Mouse (Mus musculus) ES-E14 (cell line): ENCODE measurements at regions not wholly inside any gene's neighbourhood (a gene's known extent, or its start where the extent isn't known, plus 50 kb on each side); places are given as distances from the start of the nearest gene placed in this dataset.
"Not testable (repeated sequence)": the region's sequence is repeated elsewhere in the genome, so short reads cannot be mapped to it uniquely, and the experiment has no call there.

ENCODE experiments used
- DNase-seq: peaks from one replicate; pipeline ENCODE4 v3.0.0-alpha.2; 2013; ENCODE audit warnings: low read depth, low spot score
- H3K27ac ChIP-seq: 2 replicates; pipeline ENCODE4 v1.5.1; 2012; ENCODE audit warnings: low read depth, mild to moderate bottlenecking, low read length, moderate library complexity, mixed read lengths; ENCODE audit not compliant: poor library complexity, insufficient read depth, severe bottlenecking
- H3K36me3 ChIP-seq: 2 replicates; pipeline ENCODE4 v1.6.1; 2012; ENCODE audit warnings: mild to moderate bottlenecking, low read length, moderate library complexity, mixed read lengths; ENCODE audit not compliant: control insufficient read depth, poor library complexity, insufficient read depth, severe bottlenecking
- H3K4me1 ChIP-seq, 2 experiments: fragments of 150-350 bp in 1 of 2; sonication (generic) in 1 of 2; 2 replicates each; pipeline ENCODE4 v1.6.1; 2012; ENCODE audit warnings: low read length in 2 of 2, mild to moderate bottlenecking in 1 of 2, mixed read lengths in 1 of 2; ENCODE audit not compliant: control insufficient read depth in 2 of 2, insufficient read depth in 2 of 2, poor library complexity in 1 of 2
- H3K4me3 ChIP-seq, 2 experiments: fragments of 150-350 bp in 1 of 2; sonication (generic) in 1 of 2; 2 replicates each; pipeline ENCODE4 v1.5.1; 2012; ENCODE audit warnings: low read length in 2 of 2, low read depth in 1 of 2, mild to moderate bottlenecking in 1 of 2, mixed read lengths in 1 of 2; ENCODE audit not compliant: insufficient read depth in 1 of 2, poor library complexity in 1 of 2, severe bottlenecking in 1 of 2
- H3K9ac ChIP-seq: 2 replicates; pipeline ENCODE4 v1.6.1; 2012; ENCODE audit warnings: low read depth, mild to moderate bottlenecking, low read length, mixed read lengths; ENCODE audit not compliant: poor library complexity, insufficient read depth, severe bottlenecking
- H3K9me3 ChIP-seq: fragments of 150-350 bp; sonication (generic); 2 replicates; pipeline ENCODE4 v1.6.1; 2012; ENCODE audit warnings: low read depth, mild to moderate bottlenecking, low read length; ENCODE audit not compliant: control insufficient read depth, insufficient read depth
- CHD2 ChIP-seq: IDR thresholded peaks from 2 replicates; pipeline ENCODE4 v1.6.1; 2014; ENCODE audit warnings: mild to moderate bottlenecking, low read depth, low read length, inconsistent platforms
- HCFC1 ChIP-seq: IDR thresholded peaks from 2 replicates; pipeline ENCODE4 v1.6.1; 2012; ENCODE audit warnings: low read length, inconsistent platforms, borderline replicate concordance; ENCODE audit not compliant: insufficient read depth
- ZC3H11A ChIP-seq: IDR thresholded peaks from 2 replicates; pipeline ENCODE4 v1.6.1; 2012; ENCODE audit warnings: low read depth, mild to moderate bottlenecking, inconsistent platforms, low read length, borderline replicate concordance
- in situ Hi-C, 2 experiments: fragments of 600-800 bp; cut with MboI; formaldehyde crosslinking; loops; one replicate each; pipeline ENCODE4 v1.15.1; 2025; ENCODE audit warnings: low sequenced_read_pairs in 2 of 2, inconsistent platforms in 1 of 2; ENCODE audit not compliant: unreplicated experiment in 2 of 2

- in situ Hi-C loops, H3K36me3 ChIP-seq, H3K9ac ChIP-seq, H3K4me3 ChIP-seq, H3K4me1 ChIP-seq, DNase-seq, H3K9me3 ChIP-seq: not testable (repeated sequence)
- H3K27ac ChIP-seq = peak overlapping the region; percentile 77; the same call in 1 of the 2 replicates
Measured at GRCm38 (mm10) chr17:17197229-17197628, 76.0 kb downstream of the Zfp97 start.

DNA sequence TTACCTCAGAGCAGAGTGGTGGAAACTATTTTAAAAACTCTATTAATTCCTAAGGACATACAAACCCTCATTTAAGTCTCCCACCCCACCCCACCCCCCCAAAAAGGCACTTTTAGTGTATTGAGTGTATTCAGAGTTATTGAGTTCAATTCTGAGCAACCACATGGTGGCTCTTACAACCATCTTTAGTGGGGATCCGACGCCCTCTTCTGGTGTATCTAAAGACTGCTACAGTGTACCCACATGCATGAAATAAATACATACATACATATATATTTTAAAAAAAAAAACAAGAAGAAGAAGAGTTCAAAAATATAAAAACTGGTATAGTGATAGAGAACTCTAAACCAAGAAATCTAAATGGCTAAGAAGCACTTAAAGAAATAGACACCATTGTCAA, 107.9 kb downstream of the Zfp97 start:
- in situ Hi-C loops = no loop called here
- Histone ChIP-seq H3K9ac (no peak overlapping the region), H3K27ac (no peak overlapping the region), H3K4me1 (no peaks in the 10 kb centered on the region), H3K9me3 (no peaks in the 10 kb centered on the region), H3K36me3 (no peaks in the 10 kb centered on the region), H3K4me3 (no peak overlapping the region)
- DNase-seq = peak; percentile 41
- TF ChIP-seq HCFC1 (no peak), ZC3H11A (peak; percentile 65; the same call in 1 of the 2 replicates)

- TF ChIP-seq CHD2 = peak; percentile 98
- in situ Hi-C loops = not testable (repeated sequence)
Measured at GRCm38 (mm10) chr17:17234329-17235185, 113.3 kb downstream of the Zfp97 start.

GRCm38 (mm10) chr17:17235186-17235482, 113.9 kb downstream of the Zfp97 start:
- DNase-seq = peak; percentile 26
- H3K9me3 ChIP-seq, H3K27ac ChIP-seq, H3K4me1 ChIP-seq, in situ Hi-C loops, H3K36me3 ChIP-seq: not testable (repeated sequence)
- Histone ChIP-seq H3K4me3 (peak overlapping the region; percentile 77 to 95), H3K9ac (peak overlapping the region; percentile 75)

More at GRCm38 (mm10) chr17:17234329-17235185, 113.3 kb downstream of the Zfp97 start:
- peak overlapping the region; percentile 78 for H3K9ac ChIP-seq
- not testable (repeated sequence) for H3K36me3 ChIP-seq, H3K4me1 ChIP-seq, H3K9me3 ChIP-seq, H3K27ac ChIP-seq
- DNase-seq = peak; percentile 100
- H3K4me3 ChIP-seq = peak overlapping the region; percentile 78 to 95
